Mouse (Mus musculus) c-Kit-positive CD71-positive TER-119-negative erythroid progenitor cells, embryonic 14.5 days (primary cell): Measurements from ENCODE around the gene Arsg.
A peak's percentile ranks its signal among the peaks of the same experiment; 100 is the strongest.

Source experiments
- DNase-seq: peaks from one replicate; pipeline ENCODE4 v3.0.0-alpha.2; 2013; ENCODE audit warnings: low read depth

The Arsg gene

DNA sequence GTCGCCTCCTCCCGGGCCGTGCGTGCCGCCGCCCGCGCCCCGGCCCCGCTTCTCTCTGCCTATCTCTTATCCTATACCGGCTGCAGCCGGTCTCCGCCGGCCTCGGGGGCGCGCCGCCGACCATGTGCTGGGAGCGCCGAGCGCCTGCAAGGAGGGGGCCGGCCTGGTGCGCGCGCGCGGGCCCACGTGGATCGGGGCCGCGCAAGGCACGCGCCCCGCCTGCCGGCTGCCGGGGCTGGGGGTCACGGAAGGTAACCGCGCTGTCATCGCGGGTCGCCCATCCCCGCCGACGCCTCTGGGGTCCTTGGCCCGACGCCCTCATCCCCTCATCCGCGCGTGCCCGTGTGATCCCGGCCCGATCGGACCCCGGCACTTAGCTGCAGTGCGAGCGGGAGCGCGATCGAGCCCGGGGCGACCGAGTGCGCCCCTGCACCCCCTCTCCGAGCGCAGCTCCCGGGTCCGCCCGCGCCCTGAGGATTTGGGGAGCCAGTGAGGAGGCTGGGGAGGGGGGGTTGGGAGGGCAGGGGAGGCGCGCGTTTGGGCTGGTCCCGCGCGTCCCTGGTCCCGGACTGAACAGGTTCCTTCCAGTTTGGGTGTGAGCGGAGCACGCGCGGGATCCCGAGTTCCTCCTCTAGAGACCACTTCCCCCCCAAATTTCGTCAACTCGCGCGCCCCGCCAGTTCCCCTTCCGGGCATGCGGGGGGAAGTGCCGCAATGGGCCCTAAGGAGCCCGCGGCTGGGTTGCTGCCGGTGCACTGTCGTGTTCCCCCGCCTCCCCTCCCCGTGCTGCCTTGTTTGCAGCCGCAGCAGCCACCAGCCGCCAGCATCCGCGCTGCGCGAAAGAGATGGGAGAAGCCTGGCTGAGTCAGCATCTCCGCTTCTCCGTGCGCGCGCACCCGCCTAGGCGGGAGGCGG is at the start of gene Arsg, which contains the start of gene Slc16a6:
Gene Arsg, plus strand, starts transcription at position 204 of the 915 bp plus-strand sequence.
Gene Slc16a6, minus strand, starts transcription at position 428 of the 915 bp plus-strand sequence.
- peak; percentile 89 for DNase-seq

DNA sequence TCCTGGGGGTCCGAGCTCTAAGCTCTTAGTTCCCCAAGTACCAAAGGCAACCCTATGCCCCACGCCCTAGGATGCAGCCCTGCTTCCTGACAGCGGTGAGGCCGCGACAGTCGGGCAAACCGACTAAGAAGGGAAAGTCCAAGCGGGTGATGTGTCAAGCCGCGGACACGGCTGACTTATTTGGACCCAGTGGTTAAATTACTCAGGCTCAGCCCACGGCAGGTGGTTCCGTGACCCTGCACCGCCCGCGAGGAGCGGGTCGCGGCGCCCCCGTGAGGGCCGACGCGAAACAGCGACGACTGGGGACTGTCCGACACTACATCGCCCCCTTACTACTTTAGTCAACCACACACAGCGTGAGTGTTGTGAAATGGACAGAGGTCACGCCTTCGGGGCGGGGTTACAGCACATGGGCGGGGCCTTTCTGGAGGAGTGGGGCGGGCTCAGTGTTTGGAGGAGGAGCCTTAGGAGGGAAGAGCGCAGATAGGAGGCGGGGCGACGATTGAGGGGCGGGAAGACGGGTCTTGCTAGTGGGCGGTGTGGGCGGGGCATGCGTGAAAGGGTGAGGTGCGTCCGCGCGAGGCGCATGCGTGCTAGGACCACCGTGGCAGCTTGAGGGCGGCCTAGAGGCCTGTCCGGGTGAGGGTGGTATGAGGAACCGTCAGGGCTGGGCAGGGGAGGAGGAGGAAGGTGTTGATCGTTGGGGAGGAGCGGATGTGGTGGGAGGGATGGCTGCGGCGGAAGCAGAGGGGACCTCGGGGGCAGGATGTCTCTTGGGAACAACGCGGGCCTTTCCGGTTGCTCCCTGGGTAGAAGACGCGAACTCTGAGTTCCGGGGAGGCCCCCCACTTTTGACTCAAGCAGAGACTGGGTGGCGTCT is 47.5 kb upstream of the Arsg start, which contains the start of gene Amz2:
Gene Amz2, plus strand, starts transcription at position 555 of the 880 bp plus-strand sequence.
- DNase-seq: peak; percentile 99

DNA sequence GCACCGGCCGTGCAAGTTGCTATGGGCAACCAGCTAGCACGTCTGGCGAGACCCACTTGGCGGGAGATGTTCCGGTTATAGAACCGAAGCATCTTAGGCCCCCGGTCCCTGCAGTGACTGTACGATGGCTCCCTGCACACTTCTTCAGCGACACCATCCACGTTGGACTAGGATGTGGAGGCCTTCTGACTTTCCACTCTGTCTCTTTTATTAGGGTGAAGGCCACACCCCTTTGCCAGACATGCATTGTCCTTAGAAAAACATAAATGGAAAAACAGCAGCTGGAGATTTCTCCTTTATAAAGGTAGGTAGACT is 46.9 kb upstream of the Arsg start:
- DNase-seq: no peak

DNA sequence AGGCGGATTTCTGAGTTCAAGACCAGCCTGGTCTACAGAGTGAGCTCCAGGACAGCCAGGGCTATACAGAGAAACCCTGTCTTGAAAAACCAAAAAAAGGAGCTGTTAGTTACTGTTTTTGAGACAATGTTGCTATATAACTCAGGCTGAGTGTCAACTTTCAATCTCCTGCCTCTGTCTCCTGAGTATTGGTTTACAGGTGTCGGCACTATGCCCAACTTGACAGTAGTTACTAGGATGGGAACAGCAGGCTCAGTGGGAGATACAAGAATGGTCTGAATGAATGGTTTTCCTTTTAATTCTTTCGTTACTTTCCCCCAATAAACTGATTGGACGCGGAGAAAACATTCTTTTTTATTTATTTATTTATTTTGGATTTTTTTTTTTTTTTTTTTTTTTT is 45.8 kb upstream of the Arsg start:
- no peak for DNase-seq

DNA sequence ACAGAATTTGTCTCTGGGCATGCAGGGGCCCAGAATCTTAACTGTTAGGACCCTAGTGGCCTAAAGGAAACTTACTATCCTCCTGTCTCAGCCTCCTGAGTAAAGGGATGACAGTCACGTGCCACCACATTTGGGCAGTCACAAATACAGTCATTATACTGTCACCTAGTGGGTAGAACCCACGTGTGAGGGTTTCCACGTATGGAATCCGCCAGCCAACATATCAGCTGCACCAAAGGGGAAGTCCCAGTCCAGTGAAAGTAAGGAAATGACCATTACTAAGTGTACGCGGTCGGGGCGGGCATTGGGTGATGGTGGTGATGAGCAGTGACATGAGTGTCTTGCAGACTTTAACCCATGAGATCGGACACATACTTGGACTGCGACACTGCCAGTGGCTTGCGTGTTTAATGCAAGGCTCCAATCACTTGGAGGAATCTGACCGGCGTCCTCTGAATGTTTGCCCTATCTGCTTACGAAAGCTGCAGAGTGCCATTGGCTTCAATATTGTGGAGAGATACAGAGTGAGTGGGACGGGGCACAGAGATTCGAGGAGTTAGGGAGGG is 38.9 kb upstream of the Arsg start:
- no peak for DNase-seq

DNA sequence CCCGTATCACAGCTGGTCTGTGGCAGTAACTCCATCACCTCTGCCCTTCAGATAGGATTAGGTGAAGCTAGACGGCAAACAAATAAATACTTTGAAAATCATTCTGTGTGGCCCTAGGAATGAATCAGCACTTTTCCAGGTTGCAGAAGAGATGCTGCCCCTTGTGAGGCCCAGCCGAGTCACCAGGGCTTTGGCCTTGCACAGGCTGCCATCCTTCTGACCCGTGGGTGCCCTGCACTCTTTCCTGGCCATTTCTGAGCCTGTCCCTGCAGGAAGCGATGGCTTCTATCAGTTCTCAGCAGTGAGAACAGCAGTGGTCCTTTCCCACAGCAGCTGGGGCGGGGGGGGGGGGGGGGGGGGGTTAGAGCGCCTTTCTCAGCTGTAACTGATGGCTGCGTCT is 36.3 kb upstream of the Arsg start:
- DNase-seq: no peak

DNA sequence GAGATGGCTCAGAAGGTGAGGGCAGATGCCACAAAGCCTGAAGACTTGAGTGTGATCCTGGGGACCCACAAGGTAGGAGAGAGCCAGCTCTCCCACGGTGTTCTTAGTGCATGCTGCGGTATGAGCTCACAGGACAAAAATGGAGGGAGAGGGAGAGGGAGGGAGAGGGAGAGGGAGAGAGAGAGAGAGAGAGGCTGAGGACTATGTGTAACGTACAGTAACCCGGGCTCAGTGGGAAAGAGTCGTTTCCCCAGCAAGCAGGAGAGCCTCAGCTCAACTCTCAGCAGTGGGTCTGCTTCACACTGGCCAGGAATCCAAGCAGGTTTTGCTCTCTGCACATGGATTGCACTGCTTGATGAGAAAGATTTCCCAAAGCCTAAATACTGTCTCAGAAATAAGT is 34.0 kb upstream of the Arsg start:
- no peak for DNase-seq

DNA sequence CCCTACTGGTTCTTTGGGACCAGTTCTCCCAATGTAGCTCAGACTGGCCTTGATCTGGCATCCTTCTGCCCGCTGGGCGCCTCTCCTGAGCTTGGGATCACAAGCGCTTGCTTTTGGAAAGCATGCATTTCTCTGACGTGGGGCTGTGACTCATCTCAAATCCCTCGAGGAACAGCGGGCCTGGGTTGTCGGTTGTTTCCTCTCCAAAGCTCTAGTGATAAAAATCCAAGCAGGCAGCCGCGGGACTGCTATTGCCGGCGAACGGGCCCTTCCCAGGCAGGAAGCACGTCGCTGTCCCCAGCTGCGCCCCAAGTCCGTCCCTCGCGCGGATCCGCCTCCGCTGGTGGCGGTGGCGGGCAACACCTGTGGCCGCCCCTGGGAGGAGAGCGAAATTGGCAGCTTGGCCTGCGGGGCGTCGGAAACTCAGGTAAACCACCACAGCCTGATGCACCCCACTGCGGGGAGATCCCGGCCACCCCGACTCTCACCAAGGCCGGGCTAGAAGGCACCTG is 33.3 kb upstream of the Arsg start:
- peak; percentile 37 for DNase-seq

DNA sequence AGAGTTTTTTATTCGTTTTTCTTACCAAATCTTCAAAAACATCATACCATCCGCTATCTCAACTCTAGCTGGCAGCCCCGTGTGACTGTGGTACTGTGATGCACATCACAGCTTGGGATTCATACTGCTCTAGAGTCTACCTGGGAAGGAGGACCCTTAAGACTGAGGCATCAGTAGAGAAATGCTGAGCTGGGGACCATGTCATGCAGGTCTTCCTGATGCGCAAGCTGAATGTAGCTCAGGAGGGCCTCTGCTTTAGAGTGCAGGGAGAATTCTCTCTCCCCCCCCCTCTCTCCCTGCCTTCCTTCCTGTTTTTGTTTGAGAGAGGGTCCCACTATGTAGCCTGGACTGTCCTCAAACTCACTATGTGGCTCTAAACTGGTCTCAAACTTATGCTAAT is 32.5 kb upstream of the Arsg start:
- no peak for DNase-seq

DNA sequence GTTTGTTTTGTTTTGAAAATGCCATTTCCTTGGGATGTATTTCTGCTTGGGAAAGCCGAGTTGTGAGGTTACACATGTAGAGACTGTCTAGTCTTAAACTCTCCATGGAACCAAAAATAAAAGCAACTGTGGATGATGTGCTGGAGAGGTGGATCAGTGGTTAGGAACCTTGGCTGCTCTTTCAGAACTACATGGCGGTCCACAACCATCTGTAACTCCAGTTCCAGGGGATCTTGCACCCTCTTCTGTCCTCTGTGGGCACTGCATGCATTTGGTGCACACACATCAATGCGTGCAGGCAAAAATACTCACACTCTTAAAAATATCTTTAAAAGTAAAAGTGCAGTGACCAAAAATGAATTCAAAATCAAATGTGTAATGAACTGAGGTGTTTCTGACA is 32.1 kb upstream of the Arsg start:
- peak; percentile 62 for DNase-seq

DNA sequence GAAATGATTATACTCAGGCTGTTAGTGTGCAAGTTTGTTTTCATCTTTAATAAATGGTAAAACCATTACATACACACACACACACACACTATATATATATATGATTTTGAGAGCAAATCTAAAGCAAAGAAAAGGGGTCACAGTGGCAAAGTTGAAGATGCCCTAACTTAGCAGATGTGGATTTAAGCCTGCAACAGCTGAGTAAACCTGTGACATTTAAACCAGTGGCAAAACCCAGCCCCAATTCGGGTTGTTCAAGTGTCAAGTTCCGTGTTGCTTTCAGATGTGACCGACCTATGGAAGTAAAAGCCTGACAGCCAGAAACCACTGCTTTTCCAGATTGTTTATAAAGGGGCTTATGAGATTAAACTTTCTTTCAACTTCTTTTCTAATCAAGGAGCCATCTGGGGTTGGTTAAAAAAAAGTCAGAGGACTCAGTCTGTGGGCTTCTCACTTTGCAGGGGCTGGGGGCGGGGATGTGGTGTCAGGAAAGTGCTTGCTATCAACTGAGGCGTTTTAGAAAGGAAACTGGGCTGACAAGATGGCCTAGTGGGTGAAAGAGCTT is 30.9 kb upstream of the Arsg start:
- DNase-seq: no peak

DNA sequence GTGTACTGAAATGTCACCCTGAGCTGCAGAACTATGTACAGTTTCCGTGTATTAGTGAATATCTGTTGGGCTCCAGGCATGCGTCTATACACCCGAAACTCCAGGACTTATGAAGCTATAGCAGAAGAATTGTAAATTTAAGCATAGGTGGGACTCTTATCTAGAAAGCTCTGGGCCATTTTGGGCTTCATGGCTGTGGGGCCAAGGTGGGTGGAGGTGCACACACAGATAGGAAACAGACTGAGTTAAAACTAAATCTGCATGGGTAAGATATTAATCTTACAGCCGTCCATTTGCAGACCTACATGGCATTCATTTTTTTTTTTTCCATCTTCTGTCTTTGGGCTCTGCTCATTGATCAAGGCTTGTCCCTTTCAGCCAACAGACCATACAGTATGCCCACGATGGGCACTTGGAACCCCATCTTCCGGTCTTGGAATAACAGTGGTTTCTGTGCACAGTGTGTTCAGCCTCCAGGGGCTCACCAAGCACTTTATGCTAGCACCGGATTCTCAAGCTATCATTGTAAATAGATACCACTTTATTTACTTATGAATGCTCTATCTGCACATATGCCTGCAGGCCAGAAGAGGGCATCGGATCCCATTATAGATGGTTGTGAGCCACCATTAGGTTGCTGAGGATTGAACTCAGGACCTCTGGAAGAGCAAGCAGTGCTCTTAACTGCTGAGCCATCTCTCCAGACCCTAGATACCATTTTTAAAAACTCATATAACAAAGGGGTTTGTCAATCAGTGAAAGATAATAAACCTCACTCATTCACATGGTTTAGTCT is 29.5 kb upstream of the Arsg start:
- no peak for DNase-seq

DNA sequence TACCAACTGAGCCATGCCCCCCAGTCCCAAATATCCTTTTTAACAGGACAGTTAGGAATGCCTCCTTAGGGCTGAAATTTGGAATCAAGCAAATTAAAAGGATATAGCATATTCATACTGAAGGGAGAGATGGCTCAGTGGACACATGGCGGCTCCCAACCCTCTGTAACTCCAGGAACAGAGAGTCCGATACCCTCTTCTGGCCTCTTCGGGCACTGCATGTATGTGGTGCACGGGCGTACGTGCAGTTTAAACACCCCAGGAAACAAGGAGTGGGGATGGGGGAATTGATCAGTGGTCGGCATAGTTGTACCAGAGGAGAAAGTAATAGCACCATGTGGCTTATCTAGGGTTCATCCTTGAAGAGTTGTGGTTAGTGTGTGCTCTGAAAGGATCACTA is 28.6 kb upstream of the Arsg start:
- no peak for DNase-seq

DNA sequence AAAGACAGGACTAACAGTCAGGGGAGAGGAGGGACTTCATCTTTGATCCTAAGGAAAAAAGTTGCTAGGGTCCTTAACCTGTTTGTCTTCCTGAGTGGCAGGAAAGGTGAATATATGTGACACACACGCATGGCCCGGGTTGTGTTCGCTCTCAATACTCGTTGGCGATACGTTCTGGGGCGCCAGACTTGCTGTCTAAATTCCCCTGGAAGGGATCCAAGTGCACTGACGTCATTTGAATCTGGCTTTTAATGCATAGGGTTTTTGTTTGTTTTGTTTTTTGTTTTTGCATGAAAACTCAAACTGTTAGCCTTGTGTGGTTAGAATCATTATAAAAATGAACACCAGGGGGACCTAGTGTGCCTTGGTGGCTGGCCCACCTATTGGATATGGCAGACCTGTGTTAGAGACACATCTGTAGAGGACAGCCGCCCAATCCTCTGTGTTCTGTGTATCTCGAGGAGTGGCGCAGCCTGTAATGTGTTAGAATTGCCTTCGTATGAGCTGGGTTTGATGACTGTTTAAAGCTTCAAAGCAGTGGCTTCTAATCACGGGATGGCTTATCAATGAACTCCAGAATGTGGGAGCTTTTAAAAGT is 27.6 kb upstream of the Arsg start:
- peak; percentile 68 for DNase-seq

DNA sequence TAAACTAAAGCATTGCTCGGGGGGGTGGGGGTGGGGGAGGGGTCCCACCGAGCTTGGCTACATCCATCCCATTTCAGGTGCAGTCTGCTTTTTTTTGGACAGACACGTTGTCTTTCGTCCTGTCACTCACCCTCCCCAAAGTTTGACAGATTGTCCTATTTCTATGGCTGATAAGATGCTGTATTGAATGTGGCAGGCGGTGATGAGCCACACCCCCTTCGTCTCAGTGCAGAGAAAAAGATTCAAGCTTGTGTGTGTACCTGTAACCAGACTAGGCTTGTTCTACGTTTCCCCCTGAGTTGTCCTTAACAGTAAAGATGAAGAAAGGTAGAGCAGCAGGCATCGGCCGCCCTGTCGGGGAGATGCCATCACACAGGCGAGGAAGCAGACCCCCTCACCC is 22.0 kb upstream of the Arsg start:
- DNase-seq: no peak

DNA sequence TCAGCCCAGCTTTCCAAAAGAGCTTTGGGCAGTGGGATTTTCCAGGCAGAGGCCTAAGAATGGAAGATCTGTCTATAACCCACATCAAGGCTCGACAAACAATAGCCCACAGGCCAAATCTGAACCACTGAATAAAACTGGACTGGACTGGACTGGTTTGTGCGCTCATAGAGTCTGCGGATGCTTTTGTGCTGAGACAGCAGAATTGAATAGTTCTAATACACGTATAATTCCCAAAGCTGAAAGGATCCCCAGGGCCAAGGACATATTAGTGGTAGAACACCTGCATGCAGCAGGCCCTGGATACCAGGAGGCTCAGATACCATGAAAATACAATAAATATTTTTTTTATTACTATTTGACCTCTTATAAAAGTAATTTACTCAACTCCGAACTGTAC is 16.9 kb upstream of the Arsg start:
- no peak for DNase-seq

DNA sequence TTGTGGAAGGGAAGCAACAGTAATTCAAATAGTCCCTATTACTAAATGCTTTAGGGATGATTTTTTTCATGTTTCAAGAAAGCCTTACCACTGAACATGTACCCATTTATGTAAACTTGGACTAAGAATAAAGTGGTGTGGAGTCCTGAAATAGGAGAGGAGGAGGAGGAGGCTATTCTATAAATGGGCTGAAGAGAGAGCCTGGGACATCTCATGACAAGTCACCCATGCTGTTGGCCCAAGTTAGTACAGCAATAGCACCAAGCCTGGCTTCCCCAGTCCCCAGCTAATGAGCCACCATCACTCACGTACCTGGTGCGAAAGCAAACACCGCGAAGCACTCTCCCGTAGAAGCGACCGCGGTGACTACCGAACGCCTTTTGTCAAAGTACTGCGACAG is 15.0 kb upstream of the Arsg start:
- no peak for DNase-seq

DNA sequence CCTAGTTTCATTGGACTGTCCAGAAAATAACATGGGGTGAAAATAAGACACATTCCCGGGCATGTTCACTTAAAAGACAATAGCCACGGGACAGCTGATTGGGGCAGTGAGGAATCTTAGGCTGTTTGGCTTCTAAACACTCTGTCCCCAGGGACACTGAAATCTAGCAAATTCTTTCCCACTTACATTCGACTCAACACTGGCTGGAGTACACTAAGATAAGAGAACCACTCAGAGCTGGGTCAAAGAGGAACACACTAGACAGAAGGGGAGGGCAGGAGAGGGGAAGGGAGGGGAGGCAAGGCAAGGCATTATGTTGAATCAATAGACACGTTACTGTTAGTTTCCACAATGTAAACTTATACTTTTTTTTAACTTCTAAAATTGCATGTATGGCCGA is 12.6 kb upstream of the Arsg start:
- DNase-seq: no peak

DNA sequence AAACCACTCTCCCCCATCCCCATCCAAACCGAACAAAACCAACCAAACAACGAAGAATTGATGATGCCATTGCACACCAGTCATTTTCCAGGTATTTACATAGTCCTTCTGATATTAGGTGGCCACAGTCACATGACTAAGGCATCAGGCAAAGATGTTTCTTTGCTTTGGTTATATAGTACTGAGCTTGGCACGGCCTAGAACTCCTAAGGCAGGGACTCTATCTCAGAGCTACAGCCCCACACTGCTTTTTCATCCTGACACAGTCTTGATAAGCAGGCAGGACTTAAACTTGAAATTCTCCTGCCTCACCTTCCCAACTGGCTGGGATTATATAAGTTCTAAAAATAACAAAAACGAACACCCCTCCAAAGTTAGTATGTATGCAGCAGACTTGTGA is 8.1 kb upstream of the Arsg start:
- no peak for DNase-seq

DNA sequence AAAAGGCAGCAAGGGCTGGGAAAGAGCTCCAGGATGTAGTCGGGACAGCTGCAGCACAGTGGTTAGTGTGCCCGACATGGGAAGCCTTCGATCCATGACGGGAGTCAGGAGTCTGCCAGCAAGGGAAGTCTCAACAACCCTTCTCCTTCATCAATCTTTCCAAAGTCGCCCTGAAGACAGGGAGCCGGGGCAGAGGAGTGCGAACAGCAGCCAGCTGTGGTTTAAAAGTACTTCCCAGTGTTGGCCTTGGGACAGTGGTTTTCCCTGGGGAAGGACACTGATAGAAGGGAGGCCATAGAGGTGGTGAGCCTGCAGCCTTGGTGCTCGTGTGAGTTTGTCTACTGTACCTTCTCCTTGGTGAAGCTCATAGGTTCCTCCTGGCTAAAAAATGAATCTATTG is 6.2 kb upstream of the Arsg start:
- DNase-seq: no peak

DNA sequence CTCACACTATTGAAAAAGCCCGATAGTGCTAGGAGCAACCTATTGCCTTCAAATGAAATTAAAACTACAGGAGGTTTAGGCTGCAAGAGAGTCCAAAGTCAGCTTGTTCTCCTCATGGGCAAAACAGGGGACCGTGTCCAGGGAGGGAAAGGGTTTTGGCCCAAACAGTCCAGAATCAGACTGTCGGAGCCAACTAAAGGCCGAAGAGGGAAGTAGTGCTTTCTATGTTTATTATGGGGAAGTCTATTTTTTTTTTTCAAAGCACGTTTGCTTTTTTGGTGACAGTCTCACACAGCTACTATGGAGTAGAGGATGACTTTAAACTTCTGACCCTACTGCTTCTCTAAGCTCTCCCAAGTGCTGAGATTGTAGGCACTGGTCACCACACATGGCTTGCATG is 5.0 kb upstream of the Arsg start:
- DNase-seq: no peak
